Mouse (Mus musculus): ENCODE results near the gene Wsb1. TPM values are rescaled to one million over a fixed set of nuclear protein-coding genes. Genes with fewer than 3 reads are reported as not detected.
A peak's percentile ranks its signal among the peaks of the same experiment; 100 is the strongest.

The Wsb1 gene
- total and polyA plus RNA-seq, 3 experiments, result 48.8 to 90.9 (median 57.0) TPM

- TF ChIP-seq ELF1 (IDR thresholded peaks at IDR 0.05; ENCODE audit: low read depth, low read length) (0 out of 2 replicates have a peak, but pooled peaks have one; percentile 16), HCFC1 (IDR thresholded peaks at IDR 0.05; ENCODE audit: low read depth, low read length) (no peak), USF1 (IDR thresholded peaks at IDR 0.05; ENCODE audit: low read depth, low read length) (no peak), BHLHE40 (IDR thresholded peaks at IDR 0.05; ENCODE audit: borderline replicate concordance, low read depth, low read length) (no peak), UBTF (IDR thresholded peaks at IDR 0.05; ENCODE audit: borderline replicate concordance, insufficient read depth, low read depth, low read length) (no peak), ETS1 (IDR thresholded peaks at IDR 0.05; ENCODE audit: low read depth, low read length) (no peak), ZNF384 (IDR thresholded peaks at IDR 0.05; ENCODE audit: low read depth, low read length) (no peak), ZMIZ1 (IDR thresholded peaks at IDR 0.05; ENCODE audit: low read depth, low read length) (no peak), EP300 (IDR thresholded peaks at IDR 0.05; ENCODE audit: low read depth in 1 of 2, low read length in 2 of 2) (no peak)
Observed at GRCm38 (mm10) chr11:79290473-79290872, 36.0 kb upstream of the Wsb1 start (continued).

DNA sequence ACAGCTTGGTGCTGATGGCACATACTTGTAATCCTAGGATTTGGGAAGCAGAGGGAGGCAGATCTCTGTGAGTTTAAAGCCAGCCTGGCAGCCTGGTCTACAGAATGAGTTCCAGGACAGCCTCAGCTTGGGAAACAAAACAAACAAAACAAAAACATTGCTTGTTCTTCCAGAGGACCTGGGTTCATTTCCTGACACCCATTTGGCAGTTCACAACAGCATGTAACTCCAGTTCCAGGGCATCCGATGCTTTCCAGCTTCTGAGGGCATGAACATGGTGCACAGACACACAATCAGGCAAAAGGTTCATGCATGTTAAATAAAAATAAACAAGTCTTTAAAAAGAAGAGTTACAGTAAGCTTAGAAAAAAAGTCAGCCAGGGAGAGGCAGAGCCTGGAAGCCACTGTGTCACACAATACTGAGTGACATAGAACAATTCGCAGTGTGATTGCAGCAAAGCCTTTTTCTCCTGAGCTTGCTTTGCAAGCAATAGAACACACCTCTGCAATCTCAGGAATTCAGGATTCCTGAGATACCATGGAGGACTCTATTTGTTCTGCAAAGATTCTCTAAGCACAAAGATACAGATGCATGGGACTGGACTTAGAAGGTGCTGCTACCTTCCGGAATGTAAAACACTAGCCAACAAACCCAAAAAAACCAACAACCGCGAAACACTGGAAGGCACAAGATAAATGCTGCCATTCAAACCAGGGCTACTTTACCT is 34.6 kb upstream of the Wsb1 start:
- no peak for DNase-seq (ENCODE audit: low read depth, low spot score)
- Histone ChIP-seq H3K27me3 (ENCODE audit: control insufficient read depth in 1 of 2, insufficient read depth in 2 of 2, low read length in 2 of 2) (no peaks in the 10 kb centered on the region), H3K79me2 (ENCODE audit: control insufficient read depth, insufficient read depth, low read length, poor library complexity) (no peaks in the 10 kb centered on the region), H3K9me3 (replicated peaks; ENCODE audit: insufficient read depth, low read length) (no peaks in the 10 kb centered on the region), H3K4me1 (ENCODE audit: control insufficient read depth in 1 of 2, insufficient read depth in 2 of 2, low read length in 2 of 2) (peaks cover 15 to 32% of the 10 kb centered on the region in 2 experiments), H3K4me3 (ENCODE audit: control insufficient read depth in 1 of 2, insufficient read depth in 1 of 2, low read depth in 2 of 2, low read length in 2 of 2) (no peak overlapping the region), H3K36me3 (ENCODE audit: control insufficient read depth in 1 of 2, insufficient read depth in 2 of 2, low read length in 2 of 2) (peaks cover 0 to 20% of the 10 kb centered on the region in 2 experiments; a peak in 2 of 4 replicates), H3K27ac (ENCODE audit: control insufficient read depth, low read depth, low read length) (no peak overlapping the region), H3K9ac (ENCODE audit: control insufficient read depth, low read depth, low read length, poor library complexity, severe bottlenecking) (no peak overlapping the region)
- TF ChIP-seq MYC (IDR thresholded peaks at IDR 0.05; ENCODE audit: low read depth, low read length) (no peak), MAZ (IDR thresholded peaks at IDR 0.05; ENCODE audit: low read depth, low read length) (no peak), MAX (IDR thresholded peaks at IDR 0.05; ENCODE audit: low read length) (no peak), ELF1 (IDR thresholded peaks at IDR 0.05; ENCODE audit: low read depth, low read length) (no peak), USF2 (IDR thresholded peaks at IDR 0.05; ENCODE audit: borderline replicate concordance in 1 of 2, insufficient read depth in 1 of 2, low read depth in 1 of 2, low read length in 2 of 2) (no peak), TCF12 (IDR thresholded peaks at IDR 0.05; ENCODE audit: low read depth, low read length) (no peak), SIN3A (IDR thresholded peaks at IDR 0.05; ENCODE audit: low read length) (no peak), ZKSCAN1 (IDR thresholded peaks at IDR 0.05; ENCODE audit: low read depth, low read length) (no peak), RCOR1 (IDR thresholded peaks at IDR 0.05; ENCODE audit: low read depth, low read length) (no peak), POLR2AphosphoS2 (IDR thresholded peaks at IDR 0.05; ENCODE audit: low read length) (no peak), CHD2 (IDR thresholded peaks at IDR 0.05; ENCODE audit: low read length) (no peak)

All from MEL (cell line).